In genomic region chr14:71967646-71968045, GRCm38 (mm10) we compare ENCODE assay signal across 22 mouse cellular contexts.
DNase-seq lines count a peak whose midpoint lies in the region; ATAC-seq lines count a peak whose summit lies in the region.
"Had no signal": no experiment of that assay in that cellular context is flagged by ENCODE, and none has a peak within 500 bp of the region (broad histone marks: within the 10 kb centered on the region; RNA-seq: fewer than 3 reads in every experiment).

No protein-coding gene starts in this region.

- H3K4me1 ChIP-seq in forebrain, embryonic 11.5 days (replicated peaks; ENCODE audit: control insufficient read depth, insufficient read depth, low read length) = no peaks in the 10 kb centered on the region
- H3K4me1 ChIP-seq in forebrain, embryonic 14.5 days (ENCODE audit: control insufficient read depth, insufficient read depth, low read length) = peaks cover 8% of the 10 kb centered on the region
- H3K4me1 ChIP-seq in embryonic facial prominence, embryonic 11.5 days (ENCODE audit: control insufficient read depth, insufficient read depth, low read length) = no peaks in the 10 kb centered on the region
- no peaks in the 10 kb centered on the region for H3K4me1 ChIP-seq in intestine, embryonic 15.5 days (replicated peaks)
- H3K4me1 ChIP-seq: heart, embryonic 10.5 days; liver, embryonic 12.5 days had no signal

- H3K4me3 ChIP-seq in forebrain, embryonic 11.5 days (ENCODE audit: low read depth, low read length) = no peak overlapping the region
- no peak overlapping the region for H3K4me3 ChIP-seq in forebrain, embryonic 14.5 days (ENCODE audit: low read depth, low read length)
- no peak overlapping the region for H3K4me3 ChIP-seq in embryonic facial prominence, embryonic 11.5 days (ENCODE audit: low read depth, low read length)
- no peak overlapping the region for H3K4me3 ChIP-seq in intestine, embryonic 15.5 days (replicated peaks)
- H3K4me3 ChIP-seq: erythroblast, embryonic 14.5 days; heart, embryonic 10.5 days; hindbrain, embryonic 10.5 days; liver, embryonic 12.5 days had no signal

- peak; percentile 48 for DNase-seq in forebrain, embryonic 11.5 days (ENCODE audit: low spot score)
- no peak for DNase-seq in forebrain, embryonic 14.5 days (ENCODE audit: low spot score)
- DNase-seq in kidney, postnatal 14 days = peak; percentile 8
- DNase-seq in kidney, adult 18-20 months = no peak
- DNase-seq in R1 (ENCODE audit: low read depth, low spot score) = peak; percentile 53
- DNase-seq in embryonic facial prominence, embryonic 11.5 days (ENCODE audit: low spot score) = peak; percentile 21
- DNase-seq: adrenal gland, adult 8-10 months; cerebellum, adult 2 months; cerebellum, postnatal 36 days; gastrocnemius, postnatal 10 days; layer of hippocampus, postnatal 36 days; lung, adult 18-20 months; lung, postnatal 4 days; midbrain, embryonic 14.5 days; right cerebral cortex, postnatal 25 days; thymus, postnatal 25 days had no signal

- H3K36me3 ChIP-seq in forebrain, embryonic 11.5 days (ENCODE audit: control insufficient read depth, insufficient read depth, low read length) = no peaks in the 10 kb centered on the region
- no peaks in the 10 kb centered on the region for H3K36me3 ChIP-seq in forebrain, embryonic 14.5 days (ENCODE audit: control insufficient read depth, insufficient read depth, low read length)
- no peaks in the 10 kb centered on the region for H3K36me3 ChIP-seq in embryonic facial prominence, embryonic 11.5 days (replicated peaks; ENCODE audit: control insufficient read depth, insufficient read depth, low read depth, low read length)
- H3K36me3 ChIP-seq in intestine, embryonic 15.5 days = no peaks in the 10 kb centered on the region
- H3K36me3 ChIP-seq: heart, embryonic 10.5 days; hindbrain, embryonic 10.5 days; liver, embryonic 12.5 days had no signal

- no peak overlapping the region for H3K4me2 ChIP-seq in forebrain, embryonic 11.5 days (ENCODE audit: low read depth, low read length, severe bottlenecking)
- H3K4me2 ChIP-seq in forebrain, embryonic 14.5 days (ENCODE audit: low read length) = no peak overlapping the region
- no peak overlapping the region for H3K4me2 ChIP-seq in embryonic facial prominence, embryonic 11.5 days (ENCODE audit: low read depth, low read length)
- H3K4me2 ChIP-seq in intestine, embryonic 15.5 days (replicated peaks) = no peak overlapping the region
- H3K4me2 ChIP-seq: liver, embryonic 12.5 days had no signal

- H3K27ac ChIP-seq in forebrain, embryonic 11.5 days (ENCODE audit: low read depth, low read length) = no peak overlapping the region
- no peak overlapping the region for H3K27ac ChIP-seq in forebrain, embryonic 14.5 days (ENCODE audit: low read depth, low read length)
- H3K27ac ChIP-seq in embryonic facial prominence, embryonic 11.5 days (replicated peaks; ENCODE audit: low read depth, low read length) = no peak overlapping the region
- no peak overlapping the region for H3K27ac ChIP-seq in intestine, embryonic 15.5 days
- H3K27ac ChIP-seq: heart, embryonic 10.5 days; hindbrain, embryonic 10.5 days; liver, embryonic 12.5 days had no signal

- H3K9me3 ChIP-seq in forebrain, embryonic 11.5 days (ENCODE audit: control insufficient read depth, low read length) = no peaks in the 10 kb centered on the region
- no peaks in the 10 kb centered on the region for H3K9me3 ChIP-seq in forebrain, embryonic 14.5 days (replicated peaks; ENCODE audit: control insufficient read depth, low read length)
- H3K9me3 ChIP-seq in embryonic facial prominence, embryonic 11.5 days (replicated peaks; ENCODE audit: control insufficient read depth, low read length) = no peaks in the 10 kb centered on the region
- H3K9me3 ChIP-seq in intestine, embryonic 15.5 days = no peaks in the 10 kb centered on the region
- H3K9me3 ChIP-seq: heart, embryonic 10.5 days; hindbrain, embryonic 10.5 days; liver, embryonic 12.5 days had no signal

- WGBS in forebrain, embryonic 11.5 days = 41% methylated on average over 6 of the region's 6 CpGs
- WGBS in forebrain, embryonic 14.5 days = 27% methylated on average over 6 of the region's 6 CpGs
- WGBS in embryonic facial prominence, embryonic 11.5 days = 57% methylated on average over 6 of the region's 6 CpGs
- 53% methylated on average over 6 of the region's 6 CpGs for WGBS in intestine, embryonic 15.5 days

- ATAC-seq in forebrain, embryonic 11.5 days (replicated peaks; ENCODE audit: low FRiP score) = no peak
- no peak for ATAC-seq in forebrain, embryonic 14.5 days
- ATAC-seq in embryonic facial prominence, embryonic 11.5 days (replicated peaks; ENCODE audit: insufficient number of reproducible peaks, low FRiP score, low TSS enrichment, low read depth) = no peak
- no peak for ATAC-seq in intestine, embryonic 15.5 days
- ATAC-seq: forebrain, embryonic 16.5 days; liver, embryonic 12.5 days had no signal

- H3K9ac ChIP-seq in forebrain, embryonic 11.5 days (ENCODE audit: low read length) = no peak overlapping the region
- no peak overlapping the region for H3K9ac ChIP-seq in forebrain, embryonic 14.5 days (ENCODE audit: low read length)
- H3K9ac ChIP-seq in embryonic facial prominence, embryonic 11.5 days (replicated peaks; ENCODE audit: low read length) = no peak overlapping the region
- no peak overlapping the region for H3K9ac ChIP-seq in intestine, embryonic 15.5 days
- H3K9ac ChIP-seq: liver, embryonic 12.5 days had no signal

- peaks cover 4% of the 10 kb centered on the region; the same call in 1 of the 2 replicates for H3K27me3 ChIP-seq in forebrain, embryonic 11.5 days (ENCODE audit: control insufficient read depth, insufficient read depth, low read length)
- H3K27me3 ChIP-seq in forebrain, embryonic 14.5 days (replicated peaks; ENCODE audit: control insufficient read depth, insufficient read depth, low read length) = 0 out of 2 replicates have a peak, but pooled peaks cover 6% of the 10 kb centered on the region
- no peaks in the 10 kb centered on the region for H3K27me3 ChIP-seq in embryonic facial prominence, embryonic 11.5 days (ENCODE audit: control insufficient read depth, insufficient read depth, low read length)
- no peaks in the 10 kb centered on the region for H3K27me3 ChIP-seq in intestine, embryonic 15.5 days (replicated peaks)
- H3K27me3 ChIP-seq: liver, embryonic 12.5 days had no signal

Comparison
In these comparisons a context has a peak if more than half of its experiments do, and no peak if none do; other contexts are left out.
1. DNase-seq: peak in forebrain, embryonic 11.5 days (single experiment), kidney, postnatal 14 days (single experiment), R1 (single experiment) and embryonic facial prominence, embryonic 11.5 days (single experiment); none in forebrain, embryonic 14.5 days (single experiment) and kidney, adult 18-20 months (single experiment).